Mouse (Mus musculus) bone marrow, adult 2 months (tissue): Measurements from ENCODE around the gene Atg2b. TPM values are rescaled to one million over a fixed set of nuclear protein-coding genes. Genes with fewer than 3 reads are reported as not detected.

Experiments
- H3K27ac ChIP-seq: fragments of 200-500 bp; 2 replicates; pipeline ENCODE4 v1.5.1; 2012; ENCODE audit warnings: low read depth, mild to moderate bottlenecking, control low read depth, inconsistent platforms, low read length; ENCODE audit not compliant: control insufficient read depth, poor library complexity, insufficient read depth
- H3K4me1 ChIP-seq: fragments of 200-500 bp; 2 replicates; pipeline ENCODE4 v1.6.1; 2011; ENCODE audit warnings: low read length; ENCODE audit not compliant: control insufficient read depth, insufficient read depth
- H3K4me3 ChIP-seq: fragments of 200-500 bp; replicated peaks from 2 replicates; pipeline ENCODE3; 2011; ENCODE audit warnings: mild to moderate bottlenecking, low read depth, low read length, control low read depth; ENCODE audit not compliant: control insufficient read depth
- CTCF ChIP-seq: fragments of 200-500 bp; IDR thresholded peaks from 2 replicates; pipeline ENCODE4 v1.5.1; 2011; ENCODE audit warnings: low read length, control low read depth; ENCODE audit not compliant: control insufficient read depth, insufficient read depth
- POLR2A ChIP-seq: fragments of 200-500 bp; IDR thresholded peaks from 2 replicates; pipeline ENCODE4 v1.6.1; 2011; ENCODE audit warnings: low read depth, mild to moderate bottlenecking, control low read depth, low read length, borderline replicate concordance; ENCODE audit not compliant: control insufficient read depth
- WGBS: fragments of 180-500 bp; shearing (Covaris S2); methylation state at CpG from one replicate; pipeline ENCODE4 v1.1.7; 2018; 5-methylcytosine and 5-hydroxymethylcytosine counted together
- polyA plus RNA-seq: library from polyadenylated mRNA; stranded (reverse); fragments of >200 nt; gene quantifications from 2 replicates; pipeline ENCODE4 v1.2.4, GENCODE M21; 2011; ENCODE audit warnings: low replicate concordance; ENCODE audit not compliant: missing spikeins, insufficient read depth, insufficient read length

Atg2b gene
- polyA plus RNA-seq, 1 experiment: 21.4 TPM

GRCm38 (mm10) chr12:105580490-105580889 is 104.5 kb downstream of the Atg2b start:
- WGBS: 42% methylated on average over 17 of the region's 17 CpGs
- TF ChIP-seq POLR2A (no peak), CTCF (no peak)
- Histone ChIP-seq H3K4me3 (no peak overlapping the region), H3K4me1 (no peaks in the 10 kb centered on the region), H3K27ac (no peak overlapping the region)

GRCm38 (mm10) chr12:105574356-105574755 is 110.7 kb downstream of the Atg2b start:
- H3K4me1 ChIP-seq: no peaks in the 10 kb centered on the region
- no peak for TF ChIP-seq CTCF
- TF ChIP-seq POLR2A: no peak
- WGBS: 69% methylated on average over 4 of the region's 4 CpGs
- H3K27ac ChIP-seq: no peak overlapping the region
- H3K4me3 ChIP-seq: no peak overlapping the region

- no peaks in the 10 kb centered on the region for H3K4me1 ChIP-seq
- TF ChIP-seq POLR2A (no peak), CTCF (no peak)
- 74% methylated on average over 2 of the region's 2 CpGs for WGBS
- no peak overlapping the region for H3K4me3 ChIP-seq
- no peak overlapping the region for H3K27ac ChIP-seq
Observed at GRCm38 (mm10) chr12:105572622-105573021, 112.4 kb downstream of the Atg2b start.

DNA sequence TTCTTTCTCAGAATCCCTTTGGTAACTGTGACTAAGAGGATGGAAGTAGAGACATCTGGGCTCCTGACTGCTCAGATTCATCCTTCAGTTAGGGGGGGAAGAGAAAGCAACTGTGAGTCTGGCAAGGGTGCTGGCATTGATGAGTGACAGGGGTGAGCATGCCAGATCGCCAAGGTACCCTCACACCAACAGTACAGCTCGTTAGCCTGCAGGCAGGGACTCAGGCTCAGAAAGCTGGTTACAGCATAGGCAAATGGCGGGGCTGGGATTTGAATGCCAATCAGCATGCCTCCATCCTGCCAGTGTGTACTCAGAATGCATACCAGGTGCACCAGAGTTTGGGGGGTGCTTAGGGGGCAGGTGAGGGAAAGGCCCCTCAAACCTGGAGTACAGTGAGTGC is 113.1 kb downstream of the Atg2b start:
- Histone ChIP-seq H3K4me3 (no peak overlapping the region), H3K27ac (no peak overlapping the region), H3K4me1 (no peaks in the 10 kb centered on the region)
- 75% methylated on average over 3 of the region's 3 CpGs for WGBS
- no peak for TF ChIP-seq CTCF
- no peak for TF ChIP-seq POLR2A

Other genes starting within 250 kb of the Atg2b start
- not detected in 2 replicates for gene D430019H16Rik, start 231.4 kb downstream of the Atg2b start, polyA plus RNA-seq
- gene Bdkrb2, start 122.0 kb downstream of the Atg2b start, polyA plus RNA-seq: 0.52 TPM in 1 of 2 replicates, not detected in the other
- not detected in 2 replicates for gene Bdkrb1, start 82.1 kb downstream of the Atg2b start, polyA plus RNA-seq
- gene Gskip, start 382 bp downstream of the Atg2b start, polyA plus RNA-seq: 3.4 and 7.9 TPM in 2 replicates
- gene Ak7, start 20.8 kb upstream of the Atg2b start, polyA plus RNA-seq: 0.80 TPM in 1 of 2 replicates, not detected in the other
- gene Papola, start 99.5 kb upstream of the Atg2b start, polyA plus RNA-seq: 37.7 and 61.7 TPM in 2 replicates